Mouse (Mus musculus) heart, adult 2 months (tissue): ENCODE measurements around the gene Stard13.

Experiments used
- CTCF ChIP-seq: fragments of 200-600 bp; IDR thresholded peaks from 2 replicates; pipeline ENCODE4 v1.8.1; 2022; ENCODE audit warnings: antibody characterized with exemption, mild to moderate bottlenecking, moderate library complexity
- EP300 ChIP-seq: fragments of 200-500 bp; IDR thresholded peaks from 2 replicates; pipeline ENCODE4 v1.6.1; 2011; ENCODE audit warnings: low read depth, low read length, control low read depth; ENCODE audit not compliant: insufficient read depth
- POLR2A ChIP-seq: fragments of 200-500 bp; IDR thresholded peaks from 2 replicates; pipeline ENCODE4 v1.6.1; 2011; ENCODE audit warnings: mild to moderate bottlenecking, low read depth, low read length, control low read depth; ENCODE audit not compliant: insufficient read depth

DNA sequence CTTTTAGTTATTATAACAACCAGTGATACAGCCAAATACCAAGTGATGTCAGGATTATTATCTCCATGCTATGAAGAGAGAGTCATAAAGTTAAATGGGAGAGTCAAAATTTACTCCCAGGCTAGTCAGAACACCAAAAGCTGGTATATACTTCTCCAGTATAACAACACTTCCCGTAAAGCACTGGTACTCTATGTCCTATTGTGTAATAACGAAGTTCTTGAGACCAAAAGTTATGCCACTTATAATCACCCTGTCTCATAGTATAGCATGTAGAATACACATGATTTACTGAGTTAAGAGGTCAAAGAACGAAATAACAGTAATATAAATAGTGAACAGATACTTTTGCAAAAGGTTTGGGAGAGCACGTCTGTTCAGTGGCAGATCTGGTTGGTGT lies 28.6 kb downstream of the Stard13 start:
- TF ChIP-seq EP300 (no peak), CTCF (no peak), POLR2A (no peak)
